Comparison of ENCODE assay signal across 30 mouse cellular contexts in the genomic region with DNA sequence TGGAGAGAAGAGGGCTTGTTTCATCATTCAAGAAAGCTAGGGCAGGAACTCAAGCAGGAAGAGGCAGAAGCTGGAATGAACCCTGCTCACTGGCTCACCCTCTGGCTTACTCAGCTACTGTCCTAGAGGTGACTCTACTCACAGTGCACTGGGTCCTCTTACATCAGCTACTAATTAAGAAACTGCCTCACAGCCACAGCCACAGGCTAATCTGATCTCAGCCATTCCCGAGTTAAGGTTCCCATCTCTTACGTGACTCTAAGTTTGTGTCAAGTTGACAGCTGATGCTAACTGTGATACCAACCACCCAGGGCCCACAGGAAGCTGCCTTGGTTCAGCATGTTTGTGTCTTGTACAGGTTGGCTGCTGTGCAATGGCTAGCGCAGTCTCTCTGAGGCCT. TPM values are rescaled to one million over a fixed set of nuclear protein-coding genes. Genes with fewer than 3 reads are reported as not detected.
DNase-seq lines count a peak whose midpoint lies in the region; ATAC-seq and TF ChIP-seq lines count a peak whose summit lies in the region.
"Had no signal": no experiment of that assay in that cellular context is flagged by ENCODE, and none has a peak within 500 bp of the region (broad histone marks: within the 10 kb centered on the region; RNA-seq: fewer than 3 reads in every experiment).

No protein-coding gene starts in this region.

- no peaks in the 10 kb centered on the region for H3K9me3 ChIP-seq in MEL (replicated peaks; ENCODE audit: insufficient read depth, low read length)
- H3K9me3 ChIP-seq in hindbrain, embryonic 13.5 days, result no peaks in the 10 kb centered on the region
- H3K9me3 ChIP-seq in forebrain, embryonic 10.5 days, result no peaks in the 10 kb centered on the region
- H3K9me3 ChIP-seq: embryonic facial prominence, embryonic 10.5 days; embryonic facial prominence, embryonic 12.5 days; forebrain, embryonic 12.5 days; G1E had no signal

- no peak overlapping the region for H3K4me2 ChIP-seq in hindbrain, embryonic 13.5 days
- H3K4me2 ChIP-seq: embryonic facial prominence, embryonic 12.5 days; forebrain, embryonic 12.5 days had no signal

- no peaks in the 10 kb centered on the region; a peak in 1 of 4 replicates for H3K27me3 ChIP-seq in MEL (ENCODE audit: control insufficient read depth in 1 of 2, insufficient read depth in 2 of 2, low read length in 2 of 2)
- H3K27me3 ChIP-seq in small intestine, adult 2 months (ENCODE audit: control insufficient read depth, insufficient read depth, low read length), result no peaks in the 10 kb centered on the region
- H3K27me3 ChIP-seq in hindbrain, embryonic 13.5 days, result no peaks in the 10 kb centered on the region
- no peaks in the 10 kb centered on the region for H3K27me3 ChIP-seq in forebrain, embryonic 10.5 days (ENCODE audit: poor library complexity, severe bottlenecking)
- H3K27me3 ChIP-seq: CH12.LX; embryonic facial prominence, embryonic 12.5 days; forebrain, embryonic 12.5 days; Patski had no signal

- intact Hi-C loops in gastrocnemius, adult 2 months (cut with DNase I), result no loop called here

- H3K4me3 ChIP-seq in gastrocnemius, adult 2 months, result no peak overlapping the region
- no peak overlapping the region for H3K4me3 ChIP-seq in MEL (ENCODE audit: control insufficient read depth in 1 of 2, insufficient read depth in 1 of 2, low read depth in 2 of 2, low read length in 2 of 2)
- no peak overlapping the region for H3K4me3 ChIP-seq in small intestine, adult 2 months (ENCODE audit: low read depth, low read length)
- H3K4me3 ChIP-seq in hindbrain, embryonic 13.5 days, result no peak overlapping the region
- H3K4me3 ChIP-seq in forebrain, embryonic 10.5 days, result no peak overlapping the region
- H3K4me3 ChIP-seq: embryonic facial prominence, embryonic 10.5 days; embryonic facial prominence, embryonic 12.5 days; forebrain, embryonic 12.5 days had no signal

- peaks cover 5% of the 10 kb centered on the region; the same call in 1 of the 2 replicates for H3K79me2 ChIP-seq in MEL (ENCODE audit: control insufficient read depth, insufficient read depth, low read length, poor library complexity)

- WGBS in small intestine, adult 2 months, result 77% methylated on average over 3 of the region's 3 CpGs
- WGBS in hindbrain, embryonic 13.5 days, result 90% methylated on average over 3 of the region's 3 CpGs
- WGBS in forebrain, embryonic 10.5 days, result 80% methylated on average over 3 of the region's 3 CpGs

- peaks cover 0 to 12% of the 10 kb centered on the region in 2 experiments; a peak in 2 of 4 replicates for H3K36me3 ChIP-seq in MEL (ENCODE audit: control insufficient read depth in 1 of 2, insufficient read depth in 2 of 2, low read length in 2 of 2)
- H3K36me3 ChIP-seq in small intestine, adult 2 months (ENCODE audit: control insufficient read depth, insufficient read depth, low read length), result no peaks in the 10 kb centered on the region
- no peaks in the 10 kb centered on the region for H3K36me3 ChIP-seq in hindbrain, embryonic 13.5 days
- H3K36me3 ChIP-seq in forebrain, embryonic 10.5 days (replicated peaks), result no peaks in the 10 kb centered on the region
- H3K36me3 ChIP-seq: embryonic facial prominence, embryonic 10.5 days; embryonic facial prominence, embryonic 12.5 days; forebrain, embryonic 12.5 days; G1E had no signal

- H3K9ac ChIP-seq in MEL (ENCODE audit: control insufficient read depth, low read depth, low read length, poor library complexity, severe bottlenecking), result no peak overlapping the region
- H3K9ac ChIP-seq in hindbrain, embryonic 13.5 days, result no peak overlapping the region
- H3K9ac ChIP-seq: embryonic facial prominence, embryonic 12.5 days; forebrain, embryonic 12.5 days had no signal

- ATAC-seq in hindbrain, embryonic 13.5 days (ENCODE audit: low FRiP score), result no peak
- ATAC-seq: activated CD4-positive, CD25-positive, alpha-beta regulatory T cell, adult 4 months; CD4-positive, CD25-positive, alpha-beta regulatory T cell, adult 4 months; forebrain, embryonic 14.5 days; forebrain, embryonic 16.5 days; Patski had no signal

- TF ChIP-seq RAD21 in MEL (IDR thresholded peaks at IDR 0.05; ENCODE audit: low read depth, low read length), result no peak

- DNase-seq in gastrocnemius, adult 2 months, result no peak
- DNase-seq in gastrocnemius, postnatal 4 days (ENCODE audit: low spot score in 2 of 2), result no peak
- DNase-seq in MEL (ENCODE audit: low read depth, low spot score) (peak; percentile 73), adipocyte (ENCODE audit: low spot score) (peak; percentile 86)
- DNase-seq in right cerebral cortex, adult 2 months (ENCODE audit: low spot score in 2 of 2), result no peak
- DNase-seq in forebrain, embryonic 10.5 days (ENCODE audit: extremely low spot score, low spot score), result no peak
- DNase-seq: adrenal gland, adult 2 months; adrenal gland, postnatal 10 days; adrenal gland, postnatal 25 days; cerebellum, adult 11 months; cerebellum, adult 18-20 months; cerebellum, adult 8-10 months; cerebellum, adult 9-11 months; cerebellum, postnatal 14 days; cerebellum, postnatal 36 days had no signal

- TF ChIP-seq CTCF in gastrocnemius, adult 2 months (IDR thresholded peaks at IDR 0.05), result no peak
- TF ChIP-seq CTCF in MEL (IDR thresholded peaks at IDR 0.05 in 2 of 3, conservative IDR thresholded peaks at IDR 0.05 in 1 of 3; ENCODE audit: control insufficient read depth in 1 of 3, insufficient read depth in 1 of 3, low read depth in 2 of 3, low read length in 3 of 3, poor library complexity in 1 of 3, severe bottlenecking in 1 of 3), result no peak
- TF ChIP-seq CTCF in small intestine, adult 2 months (IDR thresholded peaks at IDR 0.05; ENCODE audit: extremely low read depth, insufficient read length, insufficient replicate concordance, low read depth, low read length), result no peak

- TF ChIP-seq POLR2A in MEL (IDR thresholded peaks at IDR 0.05; ENCODE audit: control insufficient read depth in 1 of 2, insufficient read depth in 1 of 2, low read depth in 1 of 2, low read length in 2 of 2, poor library complexity in 1 of 2), result no peak
- TF ChIP-seq POLR2A in small intestine, adult 2 months (IDR thresholded peaks at IDR 0.05; ENCODE audit: low read depth, low read length), result no peak

- TF ChIP-seq EP300 in MEL (IDR thresholded peaks at IDR 0.05; ENCODE audit: low read depth in 1 of 2, low read length in 2 of 2), result peak in 1 of 2 experiments; percentile 14; a peak in 1 of 4 replicates

- H3K4me1 ChIP-seq in MEL (ENCODE audit: control insufficient read depth in 1 of 2, insufficient read depth in 2 of 2, low read length in 2 of 2), result peaks cover 4 to 18% of the 10 kb centered on the region in 2 experiments
- H3K4me1 ChIP-seq in small intestine, adult 2 months (ENCODE audit: control insufficient read depth, insufficient read depth, insufficient read length, low read length), result peaks cover 20% of the 10 kb centered on the region; the same call in 1 of the 2 replicates
- H3K4me1 ChIP-seq in hindbrain, embryonic 13.5 days (replicated peaks), result peaks cover 9% of the 10 kb centered on the region
- peaks cover 18% of the 10 kb centered on the region for H3K4me1 ChIP-seq in forebrain, embryonic 10.5 days

- peak overlapping the region; percentile 54 for H3K27ac ChIP-seq in gastrocnemius, adult 2 months
- peak overlapping the region; percentile 11; the same call in 1 of the 2 replicates for H3K27ac ChIP-seq in MEL (ENCODE audit: control insufficient read depth, low read depth, low read length)
- peak overlapping the region; percentile 69 for H3K27ac ChIP-seq in small intestine, adult 2 months (ENCODE audit: insufficient read depth, low read depth, low read length)
- no peak overlapping the region for H3K27ac ChIP-seq in hindbrain, embryonic 13.5 days
- no peak overlapping the region for H3K27ac ChIP-seq in forebrain, embryonic 10.5 days
- H3K27ac ChIP-seq: embryonic facial prominence, embryonic 10.5 days; embryonic facial prominence, embryonic 12.5 days; forebrain, embryonic 12.5 days had no signal

TF ChIP-seq in MEL, 35 proteins besides CTCF, POLR2A, EP300 and RAD21:
- TF ChIP-seq ZKSCAN1 (IDR thresholded peaks at IDR 0.05; ENCODE audit: low read depth, low read length) (no peak), TCF12 (IDR thresholded peaks at IDR 0.05; ENCODE audit: low read depth, low read length) (0 out of 2 replicates have a peak, but pooled peaks have one; percentile 19), SIN3A (IDR thresholded peaks at IDR 0.05; ENCODE audit: low read length) (0 out of 2 replicates have a peak, but pooled peaks have one; percentile 24), TAL1 (IDR thresholded peaks at IDR 0.05; ENCODE audit: low read length) (peak; percentile 16; the same call in 1 of the 2 replicates), ETS1 (IDR thresholded peaks at IDR 0.05; ENCODE audit: low read depth, low read length) (peak; percentile 47; the same call in 1 of the 2 replicates)

RNA-seq across cellular contexts. Expression of gene Manbal, which starts 4.4 kb away (rescaled TPM):
- total RNA-seq in gastrocnemius, adult 2 months (2021), result 10 to 100 TPM; 13.5 TPM
- total RNA-seq in gastrocnemius, postnatal 4 days (2021), result 10 to 100 TPM; 32.4 to 32.9 TPM
- total RNA-seq in MEL (2012; rRNA removed), result 19.8 and 28.4 TPM in 2 replicates
- 10 to 100 TPM in 1 of 2 experiments, not detected in 1; 65.7 TPM for polyA plus RNA-seq in MEL (2012; ENCODE audit: insufficient read depth in 1 of 2, insufficient read length in 2 of 2, low read depth in 1 of 2, low replicate concordance in 2 of 2, missing spikeins in 1 of 2)
- polyA plus RNA-seq in small intestine, adult 2 months (2012; rRNA removed), result 20.1 and 47.5 TPM in 2 replicates
- polyA plus RNA-seq in hindbrain, embryonic 13.5 days (2015; fragmentation: Nextera tagmentation; extraction: Ambion mirVana), result 91.7 and 95.8 TPM in 2 replicates
- 64.4 and 68.1 TPM in 2 replicates for polyA plus RNA-seq in forebrain, embryonic 10.5 days (2016; fragmentation: Nextera tagmentation; extraction: Ambion mirVana)

RNA-seq across cellular contexts. Expression of gene Ghrh, which starts 15.7 kb away (rescaled TPM):
- total RNA-seq in gastrocnemius, adult 2 months (2021), result not detected
- total RNA-seq in gastrocnemius, postnatal 4 days (2021), result not detected
- not detected in 2 replicates for total RNA-seq in MEL (2012; rRNA removed)
- polyA plus RNA-seq in MEL (2012; ENCODE audit: insufficient read depth in 1 of 2, insufficient read length in 2 of 2, low read depth in 1 of 2, low replicate concordance in 2 of 2, missing spikeins in 1 of 2), result not detected
- polyA plus RNA-seq in small intestine, adult 2 months (2012; rRNA removed), result 0.33 TPM in 1 of 2 replicates, not detected in the other
- polyA plus RNA-seq in hindbrain, embryonic 13.5 days (2015; fragmentation: Nextera tagmentation; extraction: Ambion mirVana), result 0.48 and 1.1 TPM in 2 replicates
- polyA plus RNA-seq in forebrain, embryonic 10.5 days (2016; fragmentation: Nextera tagmentation; extraction: Ambion mirVana), result 0.34 TPM in 1 of 2 replicates, not detected in the other
- total RNA-seq: adrenal gland, adult 2 months; adrenal gland, postnatal 10 days; adrenal gland, postnatal 25 days; adrenal gland, postnatal 4 days; CH12.LX; common myeloid progenitor, adult 5-6 weeks had no signal
- polyA plus RNA-seq: activated CD4-positive, CD25-positive, alpha-beta regulatory T cell, adult 4 months; adrenal gland, adult 2 months; C2C12; CD4-positive, CD25-positive, alpha-beta regulatory T cell, adult 4 months; G1E; Patski had no signal

RNA-seq across cellular contexts. Expression of gene Src, which starts 55.2 kb away (rescaled TPM):
- 1 to 10 TPM; 2.2 to 2.8 TPM for total RNA-seq in gastrocnemius, adult 2 months (2021)
- total RNA-seq in gastrocnemius, postnatal 4 days (2021), result 10 to 100 TPM; 13.3 to 13.6 TPM
- total RNA-seq in MEL (2012; rRNA removed), result 0.23 and 0.29 TPM in 2 replicates
- 1 to 10 TPM in 1 of 2 experiments, not detected in 1; 4.2 TPM for polyA plus RNA-seq in MEL (2012; ENCODE audit: insufficient read depth in 1 of 2, insufficient read length in 2 of 2, low read depth in 1 of 2, low replicate concordance in 2 of 2, missing spikeins in 1 of 2)
- 65.9 and 161 TPM in 2 replicates for polyA plus RNA-seq in small intestine, adult 2 months (2012; rRNA removed)
- 31.3 and 31.8 TPM in 2 replicates for polyA plus RNA-seq in hindbrain, embryonic 13.5 days (2015; fragmentation: Nextera tagmentation; extraction: Ambion mirVana)
- 19.2 and 19.6 TPM in 2 replicates for polyA plus RNA-seq in forebrain, embryonic 10.5 days (2016; fragmentation: Nextera tagmentation; extraction: Ambion mirVana)

Comparison
In these comparisons a context has a peak if more than half of its experiments do, and no peak if none do; other contexts are left out.
1. DNase-seq: peak in MEL (single experiment) and adipocyte (single experiment); none in gastrocnemius, adult 2 months (single experiment), gastrocnemius, postnatal 4 days (0 of 2), right cerebral cortex, adult 2 months (0 of 2) and forebrain, embryonic 10.5 days (single experiment).
2. H3K27ac ChIP-seq: peak in gastrocnemius, adult 2 months (single experiment), MEL (single experiment) and small intestine, adult 2 months (single experiment); none in hindbrain, embryonic 13.5 days (single experiment) and forebrain, embryonic 10.5 days (single experiment).